Mouse (Mus musculus) spleen, adult 12 weeks (tissue): ENCODE results near the gene Antxr2.
A peak's percentile ranks its signal among the peaks of the same experiment; 100 is the strongest.

Experiments
- DNase-seq: peaks from one replicate; pipeline ENCODE4 v3.0.0; 2022; ENCODE audit warnings: low spot score

Gene Antxr2

DNA sequence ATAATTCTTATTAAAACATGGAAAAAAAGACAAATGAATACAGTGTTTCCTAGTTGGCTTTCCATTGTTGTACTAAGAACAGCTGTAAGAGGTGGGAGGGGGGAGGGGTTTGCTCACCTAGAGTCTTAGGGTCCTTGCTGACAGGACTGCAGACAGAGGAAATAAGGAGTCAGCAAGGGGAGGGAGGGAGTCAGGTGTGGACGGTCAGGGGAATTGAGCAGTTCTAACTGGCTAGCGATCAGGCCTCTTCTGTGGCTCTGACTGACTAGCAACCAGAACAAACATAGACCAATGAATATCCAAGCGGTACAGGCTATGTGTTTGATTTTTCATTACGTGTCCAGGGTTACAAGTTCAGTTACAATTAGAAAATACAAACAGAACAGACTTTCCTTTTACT lies 35.0 kb downstream of the Antxr2 start:
- no peak for DNase-seq

DNA sequence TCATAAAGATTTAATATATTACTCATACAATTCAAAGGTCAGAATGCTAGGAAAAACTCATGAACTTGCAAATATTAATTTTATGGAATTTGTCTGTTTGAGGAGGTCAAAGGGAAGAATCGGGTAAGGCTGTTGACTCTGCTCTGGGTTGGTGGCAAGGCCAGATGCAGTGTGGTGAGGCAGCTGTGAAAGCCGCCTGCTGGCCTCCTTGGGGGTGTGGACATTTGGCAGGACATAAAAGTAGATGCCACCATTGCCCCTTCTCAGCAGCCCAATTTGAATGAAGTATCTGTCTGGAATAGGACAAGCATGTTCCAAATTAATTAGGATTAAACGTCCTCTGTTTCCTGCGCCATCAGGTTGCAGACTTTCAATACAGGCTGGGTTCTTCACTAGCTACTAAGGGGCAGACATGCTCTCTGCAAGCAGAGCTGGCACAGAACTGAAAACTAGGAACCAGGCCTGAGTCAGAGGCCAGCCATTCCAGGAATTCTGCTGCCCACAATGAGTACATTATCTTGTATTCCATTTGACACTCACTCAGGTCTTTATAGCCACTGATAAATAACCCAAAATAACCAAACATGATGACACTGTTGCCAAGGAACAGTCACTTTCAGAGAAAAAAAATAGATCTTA lies 44.1 kb downstream of the Antxr2 start:
- no peak for DNase-seq

DNA sequence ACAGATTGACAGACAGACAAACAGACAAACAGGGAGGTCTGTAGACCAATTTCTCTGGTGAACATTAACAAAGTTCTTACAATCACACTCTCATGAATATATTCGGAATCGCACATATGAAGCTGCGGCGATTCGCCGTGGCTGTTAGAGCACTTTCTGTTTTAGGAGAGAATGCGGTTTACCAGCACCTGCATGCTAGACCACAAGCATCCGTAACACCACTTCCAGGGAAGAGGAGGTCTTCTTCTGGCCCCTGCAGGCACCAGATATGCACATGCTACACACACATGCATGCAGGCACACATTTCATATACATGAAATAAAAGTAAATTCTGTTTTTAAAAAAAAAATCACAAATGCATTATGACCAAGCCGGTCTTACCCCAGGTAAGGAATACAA lies 47.5 kb downstream of the Antxr2 start:
- DNase-seq = peak; percentile 7

DNA sequence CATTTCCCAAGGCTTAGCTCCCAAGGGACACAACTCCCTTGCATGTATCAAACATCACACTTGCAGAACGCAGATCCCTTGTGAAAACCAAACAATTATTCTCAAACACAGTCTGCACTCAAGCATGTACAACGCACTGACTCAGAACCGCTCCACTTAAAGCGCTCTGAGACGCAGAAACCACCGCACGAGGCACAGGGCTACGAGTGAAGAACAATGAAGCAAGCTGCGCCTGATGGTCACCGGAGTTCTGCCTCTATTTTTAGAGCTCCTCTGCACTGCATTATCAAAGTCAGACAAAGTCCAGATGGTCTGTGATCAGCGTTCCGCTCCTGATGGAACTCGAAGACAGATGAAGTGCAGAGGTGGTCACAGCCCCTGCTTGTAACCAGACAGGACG lies 50.4 kb downstream of the Antxr2 start:
- peak; percentile 6 for DNase-seq

DNA sequence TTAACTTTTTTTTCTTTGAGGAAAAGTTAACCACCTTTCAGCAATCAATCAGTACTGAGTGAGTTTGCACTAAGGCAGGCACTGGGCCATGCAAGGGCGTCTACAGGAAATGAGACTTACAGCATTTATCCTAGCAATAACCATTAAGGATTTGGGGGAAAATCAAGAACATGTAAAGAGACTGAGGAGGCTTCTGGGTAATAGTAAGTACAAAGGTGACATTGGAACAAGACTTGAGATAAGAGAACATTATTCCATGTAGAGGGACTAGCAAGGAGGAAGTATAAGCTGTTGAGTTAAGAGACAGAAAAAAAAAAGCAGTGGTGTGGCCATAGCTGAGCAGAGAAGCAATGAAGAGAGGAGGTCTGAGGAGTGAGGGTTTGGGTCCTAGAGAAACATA lies 57.5 kb downstream of the Antxr2 start:
- DNase-seq = no peak

DNA sequence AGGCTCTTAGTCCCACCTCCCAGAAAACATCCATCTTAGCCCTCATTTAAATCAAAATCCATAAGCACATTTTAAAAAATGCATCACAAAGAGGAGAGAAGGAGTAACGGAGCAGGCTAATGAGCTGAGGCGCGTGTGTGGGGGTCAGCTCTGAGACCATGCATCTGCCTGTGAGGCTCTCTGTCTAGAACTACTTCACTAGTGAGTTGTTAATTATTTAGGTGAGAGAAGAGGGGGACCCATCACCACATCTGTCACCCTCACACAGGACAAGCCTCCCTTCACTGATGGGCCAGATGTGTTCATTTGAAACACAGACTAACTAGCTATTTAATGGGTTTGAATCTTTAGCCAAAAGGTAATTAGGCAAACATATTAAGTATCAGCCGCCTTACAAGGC lies 58.8 kb downstream of the Antxr2 start:
- DNase-seq = no peak

DNA sequence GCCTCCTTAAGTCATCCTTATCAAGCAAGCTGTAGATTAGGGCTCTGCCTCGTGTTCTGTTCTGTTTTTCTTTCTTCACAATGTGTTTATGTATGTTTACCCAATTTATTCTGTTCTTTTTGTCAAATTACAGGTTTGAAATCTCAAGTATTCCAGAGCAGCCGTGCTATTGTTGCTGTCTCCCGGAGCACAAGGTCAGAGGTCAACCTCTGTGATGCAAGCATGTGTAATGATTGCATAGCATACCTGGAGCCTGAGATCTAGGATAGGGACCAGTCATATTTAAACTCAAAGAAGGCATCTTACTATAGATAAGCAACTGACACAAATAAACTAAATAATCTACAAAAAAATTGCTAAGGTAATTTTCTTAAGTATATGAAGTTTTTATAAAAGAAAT lies 59.6 kb downstream of the Antxr2 start:
- DNase-seq = no peak

DNA sequence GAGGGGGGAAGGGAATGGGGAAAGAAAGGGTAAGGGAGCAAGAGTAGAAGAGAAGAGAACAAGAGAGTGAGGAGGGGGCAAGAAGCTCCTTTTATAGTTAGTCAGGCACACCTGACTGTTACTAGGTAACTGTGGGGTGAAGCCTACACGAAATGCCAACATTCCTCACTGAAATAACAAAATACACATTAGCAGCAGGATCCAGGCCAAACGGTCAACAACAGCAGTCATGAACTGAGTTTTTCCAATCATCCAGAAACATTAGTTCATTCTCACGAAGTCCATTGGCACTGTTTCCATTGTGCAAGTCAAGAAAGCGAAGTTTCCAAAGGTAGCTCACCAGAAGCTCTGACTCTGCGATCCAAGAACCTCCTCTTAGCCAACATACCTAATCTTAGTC lies 63.8 kb downstream of the Antxr2 start:
- DNase-seq = no peak

DNA sequence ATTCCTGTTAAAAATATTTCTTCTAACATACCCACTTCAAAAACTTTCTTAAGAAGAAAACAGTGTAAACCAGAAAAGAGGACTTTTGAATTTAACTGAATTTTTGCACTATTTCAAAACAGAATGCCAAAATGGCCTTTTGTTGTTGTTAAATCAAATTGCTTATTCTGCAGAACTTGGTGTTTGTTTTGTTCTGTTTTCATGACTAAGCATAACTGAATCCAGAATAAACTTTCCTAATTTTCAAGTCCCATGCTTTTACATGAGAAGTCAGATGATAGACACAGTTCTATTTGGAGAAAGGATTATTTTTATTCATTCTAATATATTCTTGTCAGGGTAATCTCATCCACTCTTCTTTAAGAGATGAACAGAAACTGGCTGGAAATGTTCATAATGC lies 64.7 kb downstream of the Antxr2 start:
- DNase-seq = no peak

DNA sequence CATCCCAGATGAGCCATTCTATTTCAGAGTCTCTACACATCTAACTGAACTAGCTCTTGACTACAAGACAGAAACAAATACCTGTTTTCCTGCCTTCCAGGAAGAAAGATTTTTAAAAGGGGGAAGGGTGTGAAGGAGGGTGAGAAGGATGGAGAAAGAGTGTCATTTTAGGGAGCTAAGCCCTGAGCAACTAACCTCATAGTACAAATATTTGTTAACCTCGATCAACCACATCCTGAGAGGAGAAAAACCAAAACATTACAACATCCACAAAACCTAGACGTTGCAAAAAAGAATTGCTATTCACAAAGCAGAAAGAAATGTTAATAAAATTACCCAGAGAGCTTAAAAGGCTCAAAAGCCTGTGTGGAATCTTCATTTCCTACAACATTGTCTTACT lies 66.4 kb downstream of the Antxr2 start:
- no peak for DNase-seq

DNA sequence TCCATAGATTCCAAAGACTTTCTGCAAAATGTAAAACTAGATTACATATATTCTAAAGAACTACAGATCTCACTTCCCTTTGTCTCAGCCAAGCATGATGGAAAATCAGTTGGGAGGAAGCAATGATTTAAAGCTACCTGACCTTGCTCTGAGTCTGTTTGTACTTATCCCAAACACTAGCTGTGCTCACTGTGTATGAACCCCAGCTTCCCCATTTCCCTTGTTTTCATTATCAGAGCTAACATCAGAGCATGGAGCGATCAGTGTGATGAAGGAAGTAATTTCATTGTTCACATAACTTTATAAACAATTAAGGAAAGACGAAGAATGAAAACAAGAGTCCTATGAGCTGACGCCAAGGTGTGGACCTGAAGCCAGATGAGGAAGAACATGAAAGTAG lies 68.3 kb downstream of the Antxr2 start:
- DNase-seq = no peak

DNA sequence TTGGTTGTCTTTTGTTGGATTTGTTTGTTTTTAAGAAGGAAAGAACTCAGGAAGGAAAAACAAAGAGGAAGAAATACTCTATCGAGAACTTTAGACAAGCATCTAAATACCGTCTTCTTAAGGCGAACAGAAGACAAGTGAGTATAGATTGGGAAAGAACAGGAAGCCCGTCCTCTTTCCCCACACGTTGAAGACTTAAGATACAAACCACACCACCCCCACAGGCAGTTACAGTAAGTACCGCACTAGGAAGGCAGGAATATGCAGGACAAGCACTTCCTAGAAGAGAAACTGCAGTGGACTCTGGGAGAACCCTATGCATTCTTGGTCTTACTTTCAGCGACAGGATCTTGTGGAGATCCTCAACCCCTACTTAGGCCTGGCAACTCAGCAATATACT lies 69.1 kb downstream of the Antxr2 start:
- DNase-seq = no peak

DNA sequence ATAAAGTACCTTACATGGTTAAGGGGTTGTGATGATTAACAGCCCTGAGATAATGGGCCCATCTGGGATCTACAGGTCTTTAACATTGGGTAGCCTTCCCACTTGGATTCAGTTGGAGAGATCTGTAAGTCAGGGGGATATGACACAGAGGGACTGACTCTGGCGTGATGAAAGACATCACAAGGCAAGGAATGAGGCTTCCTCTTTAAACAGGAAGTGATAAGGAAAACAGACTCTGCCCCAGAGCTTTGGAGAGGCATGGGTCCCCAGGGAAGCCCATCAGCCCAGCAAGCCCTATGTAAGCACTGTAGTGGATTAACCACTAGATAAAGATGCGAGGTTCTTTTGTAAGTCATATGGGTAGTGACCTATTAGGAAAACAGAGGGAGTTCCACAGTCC lies 71.2 kb downstream of the Antxr2 start:
- DNase-seq = no peak

DNA sequence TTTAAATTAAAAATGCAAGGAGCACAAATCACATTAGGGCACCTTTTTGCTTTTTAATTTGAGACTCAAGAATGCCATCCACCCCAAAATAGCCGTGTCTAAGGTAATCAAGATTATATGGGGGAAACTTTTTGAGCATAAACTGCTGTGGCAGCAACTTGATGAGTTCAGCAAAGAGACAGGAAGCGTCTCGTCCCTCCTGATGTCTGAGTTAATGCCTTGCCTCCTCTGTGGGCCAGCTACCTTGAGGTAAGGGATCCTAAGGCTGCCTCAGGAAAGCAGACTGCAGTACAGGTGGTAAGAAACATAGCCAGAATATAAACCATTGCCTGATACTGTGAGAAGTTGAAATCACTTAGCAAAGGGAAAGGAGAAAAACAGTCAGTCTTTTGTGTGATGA lies 71.8 kb downstream of the Antxr2 start:
- DNase-seq = no peak

DNA sequence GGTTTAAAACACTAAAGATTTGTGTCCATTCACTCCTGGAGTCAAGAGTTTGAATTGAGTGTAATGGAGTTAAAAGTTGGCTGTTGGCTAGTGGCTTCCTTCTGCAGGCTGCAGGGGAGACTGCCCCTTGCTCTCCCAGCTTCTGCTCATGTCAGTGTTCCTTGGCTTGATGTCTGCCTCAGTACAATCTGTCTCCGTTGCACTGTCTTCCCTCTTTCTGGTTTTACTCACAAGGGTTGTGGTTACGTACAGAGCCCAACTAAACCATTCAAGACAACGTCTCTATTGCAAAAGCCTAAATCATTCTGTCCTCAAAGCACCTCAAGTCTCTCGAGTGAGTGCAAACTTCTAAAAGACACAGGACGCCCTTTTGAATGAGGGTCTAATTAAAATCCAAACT lies 73.3 kb downstream of the Antxr2 start:
- DNase-seq = no peak

DNA sequence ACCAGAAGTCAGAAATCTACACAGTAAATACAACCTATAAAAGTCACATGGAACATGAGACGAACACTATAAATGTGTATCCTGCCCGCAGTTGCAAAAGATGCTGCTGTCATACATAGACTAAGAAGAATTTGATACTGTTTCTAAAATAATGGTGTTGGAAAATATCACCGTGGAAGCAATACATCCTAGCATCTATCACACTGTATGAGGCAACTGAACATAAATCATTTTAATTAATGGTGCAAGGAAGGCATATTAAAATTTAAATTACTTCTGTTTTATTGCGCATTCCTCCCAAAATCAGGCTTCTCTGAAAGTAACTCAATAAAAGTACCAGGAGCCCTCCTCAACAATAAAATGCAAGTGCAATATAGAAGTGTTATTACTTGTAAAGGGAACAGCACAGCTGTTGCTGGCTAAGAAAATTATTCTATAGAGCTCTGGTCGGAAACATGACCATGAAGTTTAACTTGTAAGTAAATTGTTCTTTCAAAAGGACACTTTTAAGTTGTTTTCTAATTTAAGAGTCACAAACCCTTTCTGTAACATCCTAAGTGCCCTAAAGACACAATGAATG lies 76.6 kb downstream of the Antxr2 start:
- DNase-seq = no peak

DNA sequence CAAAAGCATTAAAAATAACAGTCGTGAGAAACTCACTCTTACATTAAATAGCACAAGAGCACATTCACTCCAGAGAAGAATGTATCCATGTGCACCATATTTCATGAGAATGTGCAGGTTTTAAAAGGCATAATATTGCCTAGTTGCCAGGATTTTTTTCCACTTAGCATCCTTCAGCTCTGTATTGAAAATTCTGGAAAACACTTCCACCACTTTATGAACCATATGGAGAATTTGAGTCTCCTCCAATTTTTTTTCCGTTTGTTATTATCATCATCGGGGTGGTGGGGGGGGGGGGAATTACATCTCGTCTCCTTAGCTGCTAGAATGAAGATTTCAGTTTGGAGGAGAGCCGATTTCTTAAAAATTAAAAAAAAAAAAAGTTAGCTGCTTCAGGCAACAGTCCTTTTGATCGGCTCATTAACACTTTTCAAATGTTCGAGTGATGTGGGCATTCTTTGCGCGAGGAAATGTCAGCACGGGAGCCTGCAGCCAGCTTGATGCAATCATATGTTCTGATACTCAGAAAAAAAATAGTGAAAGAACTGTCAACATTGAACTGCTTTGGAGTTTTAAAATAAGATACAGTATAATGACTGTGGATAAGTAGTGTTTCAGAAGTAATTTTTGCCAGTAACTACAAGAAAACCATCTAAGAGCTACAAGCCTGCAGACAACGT lies 77.5 kb downstream of the Antxr2 start:
- no peak for DNase-seq

DNA sequence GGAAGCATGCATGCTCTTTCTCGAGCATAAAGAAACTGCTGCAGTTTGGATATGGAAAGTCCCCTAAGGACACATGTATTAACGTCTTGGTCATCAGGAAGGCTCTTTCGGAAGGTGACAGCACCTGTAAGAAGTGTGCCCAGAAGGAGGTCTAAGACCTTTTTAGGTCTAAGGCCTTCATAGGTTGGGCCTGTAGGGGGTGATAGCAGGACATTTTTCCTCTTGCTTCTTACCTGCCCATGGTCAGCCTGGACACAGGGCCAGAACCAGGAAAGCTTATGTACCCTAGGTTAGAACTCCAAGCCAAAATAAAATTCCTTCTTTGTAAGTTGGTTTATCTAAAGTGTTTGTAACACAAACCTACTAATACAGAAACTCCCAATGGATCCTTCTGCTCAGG lies 83.6 kb downstream of the Antxr2 start:
- DNase-seq = no peak

DNA sequence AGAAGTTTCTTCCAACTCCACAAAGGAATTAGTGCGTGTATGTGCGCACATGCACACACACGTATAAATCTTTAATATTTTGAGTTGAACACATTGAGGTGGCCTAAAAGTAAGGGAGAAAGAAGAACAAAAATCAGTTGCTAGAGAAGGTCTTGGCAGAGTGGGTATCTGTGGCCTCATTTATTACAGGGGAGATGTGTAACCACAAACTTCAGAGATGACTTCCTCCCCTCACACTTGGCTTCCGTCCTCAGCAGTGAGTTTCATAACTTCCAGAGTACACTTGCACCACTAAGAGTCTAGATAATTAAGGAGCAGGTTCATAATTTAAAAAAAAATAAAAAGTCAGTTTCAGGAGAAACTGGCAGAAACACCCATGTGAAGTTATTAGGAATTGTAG lies 84.6 kb downstream of the Antxr2 start:
- DNase-seq = no peak

DNA sequence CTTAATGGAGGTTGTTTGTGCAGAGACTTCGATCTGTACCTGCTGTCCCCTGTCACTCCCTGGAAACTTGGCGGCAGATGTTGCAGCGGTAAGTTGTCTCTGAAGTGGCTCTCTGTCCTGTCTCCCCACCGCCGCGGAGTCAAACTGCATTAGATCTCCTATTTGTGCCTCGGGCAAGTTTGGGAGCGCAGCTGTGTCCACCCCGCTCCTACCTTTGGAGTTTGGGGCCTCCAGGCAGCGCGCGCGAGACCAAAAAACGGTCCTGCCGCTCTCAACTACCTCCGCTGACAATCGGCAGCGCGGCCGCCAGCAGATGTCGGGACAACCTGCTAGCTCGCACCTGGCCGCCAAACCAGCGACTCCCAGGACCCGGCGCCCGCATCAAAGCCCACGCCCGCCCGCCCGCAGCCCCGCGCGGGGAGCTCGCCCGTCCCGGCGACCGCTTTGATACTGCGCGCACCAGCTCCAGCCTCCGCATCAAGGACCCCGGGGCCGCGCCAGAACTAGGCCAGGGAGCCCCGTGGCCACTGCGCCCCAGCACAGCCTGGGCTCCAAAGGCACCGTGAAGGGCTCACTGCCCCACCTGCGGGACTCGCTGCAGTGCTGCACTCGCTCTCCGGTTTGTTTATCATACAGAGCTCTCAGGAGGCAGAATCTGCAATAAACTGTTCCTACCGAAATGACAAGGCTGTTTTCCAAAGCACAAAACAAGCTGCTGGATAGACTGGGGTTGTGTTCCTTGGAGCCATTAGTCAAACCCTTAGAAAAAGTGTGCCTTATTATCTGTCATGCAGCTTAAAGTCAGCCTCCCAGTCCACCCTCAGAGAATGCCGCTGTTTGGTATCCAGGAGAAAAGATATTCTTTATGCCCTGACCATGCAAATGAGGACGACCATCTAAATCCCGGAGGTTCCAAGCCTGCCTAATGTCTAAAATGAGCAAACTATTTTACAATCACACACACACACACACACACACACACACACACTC lies 95.4 kb downstream of the Antxr2 start:
- DNase-seq = no peak

DNA sequence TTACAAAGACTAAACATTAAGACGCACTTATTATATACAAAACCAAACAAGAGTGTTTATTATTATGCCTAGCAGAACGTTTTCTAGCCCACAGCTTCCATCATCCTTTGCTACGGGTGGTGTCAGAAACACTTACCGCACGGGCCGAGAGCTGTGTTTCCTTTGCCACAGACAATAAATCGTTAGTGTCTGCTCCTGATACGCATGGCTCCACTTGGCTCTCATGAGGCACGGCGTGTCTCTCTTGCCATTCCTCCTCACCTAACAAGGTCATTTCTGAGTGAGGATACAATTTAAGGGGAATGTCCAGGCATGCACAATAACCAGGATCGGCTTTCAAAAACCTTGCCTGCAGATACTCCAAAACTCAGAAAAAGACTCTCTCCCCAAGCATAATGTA lies 113.2 kb downstream of the Antxr2 start:
- DNase-seq = no peak

DNA sequence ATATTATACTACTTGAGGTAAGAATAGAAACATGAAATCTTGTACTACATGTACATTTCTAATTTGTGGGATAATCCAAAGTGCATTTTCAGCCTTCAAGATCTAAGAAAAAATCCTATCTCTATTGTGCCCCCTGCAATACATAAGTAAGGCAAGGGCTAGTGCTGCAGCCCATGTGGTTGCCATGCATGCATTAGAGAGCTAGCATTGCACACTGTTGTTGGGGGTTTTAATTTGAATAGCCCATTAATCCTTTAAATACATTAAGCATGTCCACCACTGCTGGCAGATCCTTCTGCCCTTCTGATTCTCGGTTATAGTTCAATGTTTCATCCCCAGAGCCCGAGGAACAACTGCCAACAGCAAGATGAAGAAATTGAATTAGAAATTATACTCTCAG lies 116.0 kb downstream of the Antxr2 start:
- no peak for DNase-seq

DNA sequence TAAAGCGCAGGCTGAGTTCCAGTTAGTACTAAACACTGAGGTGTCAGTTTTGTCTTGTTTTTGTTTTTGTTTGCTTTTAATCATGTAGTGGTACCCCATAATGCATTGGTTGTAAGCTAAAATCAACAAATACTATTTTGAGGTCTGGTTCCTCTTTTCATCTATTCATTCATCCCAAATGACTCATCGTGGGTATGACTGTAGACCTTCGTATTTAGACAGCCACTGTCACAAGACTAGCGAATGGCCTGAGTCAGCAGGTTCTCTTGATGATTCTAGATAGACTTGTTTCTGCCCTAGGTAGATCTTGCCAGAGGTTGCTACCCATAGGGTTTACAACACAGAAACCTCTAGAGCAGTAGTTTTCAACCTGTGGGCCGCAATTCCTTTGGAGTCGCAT lies 116.9 kb downstream of the Antxr2 start:
- no peak for DNase-seq
